Mouse (Mus musculus) lung, postnatal 10 days (tissue): ENCODE data around the gene Sema4f.
A peak's percentile ranks its signal among the peaks of the same experiment; 100 is the strongest.

ENCODE experiments used
- DNase-seq: peaks from one replicate; pipeline ENCODE4 v3.0.0; 2021

Gene Sema4f

DNA sequence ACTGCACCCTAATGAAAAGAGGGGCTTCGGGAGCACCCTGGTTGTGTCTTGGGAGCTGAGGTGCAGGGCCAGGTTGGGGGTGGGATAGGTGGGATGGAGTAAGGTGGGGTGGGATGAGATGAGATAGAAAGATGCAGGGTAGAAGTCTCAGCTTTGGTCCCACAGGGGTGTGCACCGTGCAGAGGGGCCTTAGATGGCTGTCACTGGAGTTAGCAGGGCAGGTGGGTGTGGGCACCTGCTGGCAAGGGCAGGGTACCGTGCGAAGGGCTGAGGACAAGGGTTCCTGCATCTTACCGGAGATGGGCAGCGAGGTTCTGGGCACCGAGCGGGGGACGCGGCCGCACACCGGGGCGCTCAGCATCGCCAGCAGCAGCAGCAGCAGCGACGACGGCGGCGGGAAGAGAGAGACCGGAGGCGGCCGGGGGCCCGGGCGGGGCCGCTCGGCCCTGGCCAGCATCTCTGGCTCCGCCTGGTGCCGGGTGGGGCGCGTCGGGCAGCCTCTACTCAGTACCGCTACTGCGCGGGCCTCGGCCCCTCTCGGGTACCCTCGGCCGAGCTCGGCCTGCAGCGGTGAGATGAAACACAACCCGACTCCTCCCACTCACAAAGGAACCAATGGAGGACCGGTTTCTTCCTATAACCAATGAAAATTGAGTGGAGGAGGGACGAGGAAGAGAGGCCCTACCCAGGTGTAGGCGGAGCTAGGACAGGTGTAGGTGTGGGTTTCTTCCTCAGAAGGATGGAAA is at the start of gene Sema4f:
Gene Sema4f (minus strand): TSS at position 603 of the 746 bp plus-strand sequence.
- peak; percentile 79 for DNase-seq

DNA sequence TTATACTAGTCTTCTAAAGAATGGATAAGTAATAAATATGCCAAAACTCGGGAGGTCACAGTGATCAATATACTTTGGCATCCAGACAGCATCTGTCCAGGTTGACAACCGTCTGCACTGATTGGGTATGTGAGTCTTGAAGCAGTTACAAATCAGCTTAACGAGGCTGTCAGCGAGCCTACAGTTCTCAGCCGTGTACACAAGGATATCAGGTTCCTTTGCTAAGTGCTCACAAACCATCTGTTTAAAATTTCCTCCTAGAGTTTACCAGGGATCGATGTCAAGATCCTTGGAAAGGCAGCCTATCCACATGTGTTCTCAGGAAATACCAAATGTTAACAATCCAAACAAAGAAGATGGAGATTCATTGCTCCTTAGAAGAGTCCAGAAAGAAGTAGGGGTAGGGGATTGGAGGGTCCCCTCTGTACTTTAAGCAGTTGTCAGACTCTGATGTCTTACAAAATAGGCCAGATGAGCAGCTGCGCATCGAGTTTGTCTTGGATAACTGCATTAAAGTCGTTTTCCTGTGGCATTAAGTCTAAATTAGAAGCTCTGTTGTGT is 47.9 kb upstream of the Sema4f start:
- no peak for DNase-seq

DNA sequence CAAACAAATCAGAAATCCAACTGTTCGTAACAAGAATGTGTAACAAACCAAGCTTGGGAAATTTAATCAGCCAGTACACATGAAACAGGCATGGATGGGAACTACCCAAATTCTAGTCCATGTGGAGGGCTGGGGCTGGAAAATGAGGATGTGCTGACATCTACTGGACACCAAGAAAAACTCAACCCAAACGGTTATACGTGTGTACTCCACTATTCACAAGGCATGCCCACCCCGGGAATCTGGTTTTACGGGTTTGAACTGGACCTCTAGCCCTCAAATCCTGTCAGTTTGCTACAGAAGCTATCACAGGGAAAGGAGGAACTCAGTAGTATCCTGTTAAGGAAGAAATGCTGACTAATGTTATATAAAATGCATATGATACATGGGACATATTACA is 31.5 kb upstream of the Sema4f start:
- peak; percentile 72 for DNase-seq

DNA sequence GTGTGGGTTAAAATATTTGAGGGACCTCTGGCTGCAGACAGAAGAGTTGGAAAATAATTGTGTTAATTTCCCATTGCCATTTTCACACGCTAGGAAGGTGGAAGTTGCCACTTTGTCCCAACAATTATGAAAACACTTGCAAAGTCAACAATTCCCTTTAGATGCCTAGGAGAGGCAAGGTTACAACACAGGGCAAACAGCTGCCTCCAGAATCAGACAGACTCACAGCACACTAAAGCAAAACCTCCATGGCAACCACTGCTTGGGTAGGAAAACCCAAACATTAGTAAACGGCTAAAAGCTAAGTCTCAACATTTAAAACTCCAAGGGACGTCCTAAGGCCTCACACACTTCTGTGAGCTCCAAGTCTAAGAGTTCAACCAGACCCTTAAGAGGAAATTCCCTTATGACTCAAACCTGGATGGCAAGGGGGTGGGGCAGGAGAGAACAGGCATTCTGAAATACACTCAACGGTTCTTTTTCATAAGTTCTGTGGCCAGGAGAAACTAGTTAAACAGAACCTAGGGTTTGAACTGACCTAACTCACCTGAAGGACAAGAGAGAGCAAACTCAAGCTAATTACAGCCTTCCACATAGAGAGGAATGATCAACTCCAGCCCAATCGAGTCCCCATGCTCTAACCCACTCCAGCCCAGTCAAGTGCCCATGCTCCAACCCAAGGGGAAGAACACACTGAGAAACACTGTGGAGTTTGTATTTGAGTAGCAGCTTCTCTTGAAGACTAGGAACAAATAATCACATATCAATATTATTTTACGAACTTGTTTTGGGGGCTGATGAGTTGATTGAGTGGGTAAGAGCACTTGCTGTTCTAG is 29.9 kb upstream of the Sema4f start:
- peak; percentile 28 for DNase-seq

DNA sequence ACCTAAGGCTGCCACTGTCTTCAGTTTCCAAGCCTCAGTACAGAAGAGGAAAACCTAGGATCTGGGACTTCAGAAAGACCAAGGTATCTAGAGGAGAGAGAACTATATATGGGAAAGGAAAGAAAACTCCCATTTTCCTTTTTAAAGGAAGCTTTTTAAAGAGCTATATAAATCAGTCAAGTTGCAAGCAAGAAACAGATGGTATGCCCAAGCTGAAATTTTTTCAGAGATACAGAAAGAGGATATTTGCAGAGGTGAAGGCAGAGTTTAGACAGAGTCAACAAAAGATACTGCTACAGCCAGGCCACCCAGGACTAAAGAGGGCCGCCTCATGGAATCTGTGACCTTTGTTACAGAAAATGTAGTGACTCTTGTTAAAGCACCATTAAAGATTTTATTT is 22.1 kb upstream of the Sema4f start:
- DNase-seq: no peak

DNA sequence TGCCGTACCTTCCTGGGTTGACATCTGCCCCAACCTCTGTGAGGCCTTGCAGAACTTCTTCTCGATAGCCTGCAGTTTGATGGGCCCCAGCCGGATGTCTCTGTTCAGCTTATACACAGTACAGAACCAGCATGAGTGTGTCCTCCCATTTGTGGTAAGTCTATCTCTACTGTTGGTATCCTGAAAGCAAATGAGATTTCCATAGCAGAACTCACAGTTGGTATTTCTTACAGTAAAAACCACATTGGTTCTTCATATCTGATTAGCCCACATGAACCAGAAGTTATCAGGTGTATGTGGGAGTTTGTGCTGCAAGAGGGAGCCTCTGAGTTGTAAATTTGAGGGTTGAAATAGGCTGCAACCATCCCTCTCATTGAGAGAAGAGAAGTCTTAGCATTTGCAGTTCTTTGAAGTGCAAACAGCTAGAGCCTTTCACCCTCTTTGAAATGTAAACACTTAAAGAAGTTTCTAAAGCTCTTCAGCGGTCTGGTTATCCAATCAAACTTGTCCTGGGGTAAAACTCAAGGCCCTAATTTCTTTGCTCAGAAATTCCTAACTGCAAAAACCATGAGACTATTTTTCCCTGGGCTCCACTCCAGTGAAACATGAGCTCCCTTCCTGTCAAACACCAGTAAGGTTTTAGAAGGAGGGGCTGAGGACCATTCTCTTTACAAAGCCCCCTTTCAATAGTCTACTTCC is 17.1 kb upstream of the Sema4f start:
- peak; percentile 51 for DNase-seq

DNA sequence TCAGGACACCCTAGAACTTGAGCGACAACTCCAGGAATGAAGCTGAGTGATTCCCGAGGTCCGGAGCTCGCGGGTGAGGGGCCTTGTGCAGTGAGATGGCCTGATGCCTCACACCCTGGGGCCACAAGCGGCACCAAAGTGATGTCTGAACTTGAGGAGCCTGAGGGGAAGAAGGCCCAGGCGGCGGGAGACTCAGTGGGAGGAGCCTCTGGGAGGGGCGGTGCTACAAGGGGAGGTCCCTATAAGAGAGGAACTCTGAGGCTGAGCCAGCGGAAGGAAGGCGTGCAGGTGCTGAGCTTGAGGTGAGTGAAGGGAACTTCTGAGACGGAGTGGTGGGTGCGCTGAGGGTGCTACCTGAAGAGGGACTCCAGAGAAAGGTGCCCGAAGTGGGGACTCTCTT is 7.1 kb upstream of the Sema4f start, which contains the start of gene M1ap:
Gene M1ap (plus strand): TSS at position 252 of the 400 bp plus-strand sequence.
- DNase-seq: no peak

DNA sequence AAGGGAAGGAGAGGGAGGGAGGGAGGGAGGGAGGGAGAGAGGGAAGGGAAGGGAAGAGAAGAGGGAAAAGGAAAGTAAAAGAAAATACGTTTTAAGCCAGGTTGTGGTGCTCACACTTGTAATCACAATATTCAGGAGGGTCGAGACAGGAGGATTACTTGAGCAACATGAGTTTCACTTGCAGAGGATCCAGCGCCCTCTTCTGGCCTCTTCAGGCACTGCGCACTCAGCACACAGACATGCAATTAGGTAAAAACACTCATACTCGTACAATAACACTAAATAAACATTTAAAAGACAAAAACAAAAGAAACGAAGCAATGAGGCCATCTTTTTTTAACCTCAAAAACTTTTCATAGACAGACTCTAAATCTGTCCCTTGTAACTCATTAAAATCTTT is 6.2 kb upstream of the Sema4f start:
- no peak for DNase-seq

DNA sequence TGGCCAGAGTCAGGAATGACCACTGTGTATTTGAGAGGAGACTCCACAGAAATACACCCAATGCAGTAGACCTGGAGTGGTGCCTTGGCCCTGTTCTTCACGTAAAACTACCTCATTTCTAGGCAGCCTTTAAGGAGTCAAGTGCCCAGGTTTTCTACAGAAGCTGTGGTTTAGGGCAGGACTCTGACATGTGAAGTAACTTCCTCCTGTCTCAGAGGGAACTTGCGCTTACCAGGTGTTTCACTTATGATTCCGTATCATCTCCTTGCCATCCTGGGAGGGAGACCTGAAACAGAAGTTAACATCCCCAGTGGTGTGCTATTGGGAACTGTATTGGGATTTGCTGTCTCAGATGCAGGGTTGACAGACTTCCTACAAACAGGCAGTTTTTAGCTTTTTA is 1.2 kb upstream of the Sema4f start:
- no peak for DNase-seq

DNA sequence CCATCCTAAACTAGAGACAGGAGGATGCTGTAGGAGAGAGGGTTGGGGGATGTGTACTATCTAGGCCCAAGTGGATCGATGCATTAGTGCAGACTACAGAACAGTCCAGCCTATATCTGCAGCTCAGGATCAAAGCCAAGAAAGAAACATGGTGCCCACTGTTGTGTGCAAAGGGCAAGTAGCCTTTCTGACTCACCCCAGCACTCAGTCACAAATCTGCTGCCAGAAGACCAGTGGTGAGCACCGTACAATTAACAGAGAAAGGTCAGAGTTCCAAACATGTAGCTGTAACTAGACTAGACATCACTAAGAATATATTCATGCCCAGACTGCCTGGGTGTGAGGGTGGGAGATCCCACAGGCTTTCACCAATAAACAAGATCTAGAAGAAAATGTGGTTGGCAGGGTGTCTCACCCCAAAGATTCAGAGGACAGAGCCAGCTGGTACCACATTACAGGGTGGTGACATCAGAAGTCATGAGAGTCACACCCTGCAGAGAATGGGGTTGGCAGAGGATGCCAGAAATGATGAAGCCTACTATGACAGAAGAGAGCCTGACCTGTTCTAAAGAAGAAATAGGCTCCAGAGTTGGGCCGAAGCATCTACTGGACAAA is 4.8 kb downstream of the Sema4f start:
- DNase-seq: no peak

DNA sequence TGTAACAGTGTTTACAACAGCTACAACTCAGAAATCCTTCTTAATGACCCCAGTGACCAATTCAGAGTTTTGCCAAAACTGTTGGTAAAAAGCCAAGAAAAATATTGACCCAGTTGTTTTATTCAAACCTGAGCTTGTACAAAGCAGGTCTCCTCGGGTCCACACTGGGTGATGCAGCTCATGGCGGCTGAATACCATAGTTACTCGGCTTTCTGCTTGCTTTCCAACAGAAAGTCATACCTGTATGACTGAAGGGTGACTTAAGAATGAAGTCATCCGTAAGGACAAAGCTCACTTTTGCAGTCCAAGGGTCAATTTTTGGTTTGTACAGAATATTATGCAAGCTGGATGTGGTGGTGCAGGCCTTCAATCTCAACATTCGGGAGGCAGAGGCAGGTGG is 12.0 kb downstream of the Sema4f start:
- DNase-seq: no peak

DNA sequence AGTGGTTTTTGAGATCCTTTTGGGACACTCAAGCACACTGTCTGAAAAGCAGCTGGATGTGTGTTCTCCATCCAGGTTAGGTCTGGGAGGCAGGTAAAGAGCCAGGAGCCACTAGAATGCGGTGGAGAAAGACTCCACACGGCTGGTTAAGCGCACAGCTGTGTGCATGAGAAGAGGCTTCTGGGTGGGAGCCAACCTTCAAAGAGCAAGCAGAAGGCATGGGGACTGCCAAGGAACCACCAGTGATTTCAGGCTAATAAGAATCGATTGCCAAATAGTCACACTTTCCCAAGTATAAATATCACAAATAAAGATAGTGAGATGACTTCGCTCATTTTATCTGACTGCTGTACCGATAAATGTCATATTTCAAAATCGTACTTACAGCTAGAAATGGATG is 13.0 kb downstream of the Sema4f start:
- no peak for DNase-seq

DNA sequence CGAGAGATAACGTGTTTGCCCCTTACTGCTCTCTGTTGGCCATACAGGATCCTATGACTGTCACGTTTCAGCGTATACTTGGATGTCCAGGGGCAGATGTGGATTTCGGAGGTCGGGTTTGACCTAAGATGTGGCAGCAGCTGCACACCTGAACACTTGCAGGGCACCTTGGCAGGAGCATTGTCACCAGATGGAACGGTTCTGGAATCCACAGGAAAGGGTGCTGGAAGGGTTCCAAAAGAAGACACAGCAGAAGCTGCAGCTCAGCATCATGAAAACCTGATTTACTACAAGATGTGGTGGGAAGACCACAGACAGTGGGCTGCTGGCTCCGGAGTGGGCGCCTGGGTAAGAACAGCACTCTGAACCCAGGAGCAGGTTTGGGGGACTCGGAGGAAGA is 13.5 kb downstream of the Sema4f start:
- DNase-seq: no peak

DNA sequence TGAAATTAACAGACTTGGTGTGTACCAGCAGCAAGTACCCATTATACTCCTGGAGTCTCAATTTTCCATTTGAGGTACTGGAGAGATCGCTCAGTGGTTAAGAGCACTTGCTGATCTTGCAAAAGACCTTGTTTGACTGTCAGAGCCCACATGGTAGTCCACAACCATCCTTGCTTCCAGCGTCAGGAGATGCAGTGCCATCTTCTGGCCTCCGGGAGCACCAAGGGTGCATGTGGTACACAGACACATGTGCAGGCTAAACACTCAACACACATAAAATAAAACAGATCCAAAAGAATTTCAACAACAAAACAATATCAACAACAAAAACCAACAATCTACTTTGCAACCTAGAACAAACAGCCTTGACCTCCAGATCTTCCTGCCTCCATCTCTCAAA is 14.6 kb downstream of the Sema4f start:
- DNase-seq: no peak

DNA sequence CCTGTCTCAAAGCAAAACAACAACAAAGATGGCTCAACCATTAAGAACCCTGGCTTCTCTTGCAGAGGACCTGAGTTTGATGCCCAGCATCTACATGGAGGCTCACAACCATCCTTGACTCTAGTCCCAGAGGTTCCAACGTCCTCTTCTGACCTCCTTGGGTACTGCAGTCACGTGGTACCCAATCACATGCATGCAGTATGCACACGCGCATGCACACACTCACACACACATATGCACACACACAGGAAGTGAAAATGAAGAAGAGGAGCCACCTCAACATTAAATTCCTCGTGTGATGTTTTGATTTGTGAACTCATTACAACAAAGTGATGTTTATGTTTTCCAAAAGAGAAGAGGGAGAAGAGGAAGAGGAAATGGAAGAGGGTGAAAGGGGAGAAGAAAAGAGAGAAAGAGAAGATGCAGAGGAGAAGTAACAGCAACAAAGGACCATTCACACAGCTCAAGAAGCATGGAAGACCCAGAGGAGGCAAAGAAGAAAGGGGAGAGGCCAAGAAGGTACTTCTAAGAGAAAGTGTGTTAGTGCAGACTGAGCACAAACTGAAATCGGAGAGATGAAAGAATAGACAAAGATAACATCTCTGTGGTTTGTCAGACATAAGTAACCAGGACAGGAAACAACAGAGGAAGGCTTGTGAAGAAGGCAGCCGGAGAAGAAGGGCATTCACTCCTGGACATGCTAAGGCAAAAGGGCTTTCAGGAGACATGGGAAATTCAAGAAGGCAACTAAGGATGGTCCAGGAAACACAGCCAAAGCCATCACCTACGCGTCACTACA is 17.9 kb downstream of the Sema4f start:
- no peak for DNase-seq

DNA sequence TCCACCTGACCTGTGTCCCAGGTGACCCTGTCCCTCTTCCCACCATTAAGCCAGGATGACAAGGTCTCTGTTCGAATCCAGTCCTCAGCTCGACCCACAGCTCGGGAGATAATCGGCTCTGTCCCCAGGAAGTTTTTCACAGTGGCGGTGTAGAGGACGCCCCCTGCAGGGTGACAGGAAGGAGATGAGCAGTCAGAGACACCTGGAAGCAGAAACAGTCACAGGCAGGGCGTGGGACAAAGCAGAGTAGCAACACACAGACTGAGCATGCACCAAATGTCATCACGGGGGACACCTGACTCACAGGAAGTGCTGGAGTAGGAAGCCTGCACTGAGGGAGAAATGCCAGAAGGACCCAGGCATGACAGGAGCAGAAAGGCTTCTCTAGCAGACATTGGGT is 20.0 kb downstream of the Sema4f start:
- DNase-seq: no peak

DNA sequence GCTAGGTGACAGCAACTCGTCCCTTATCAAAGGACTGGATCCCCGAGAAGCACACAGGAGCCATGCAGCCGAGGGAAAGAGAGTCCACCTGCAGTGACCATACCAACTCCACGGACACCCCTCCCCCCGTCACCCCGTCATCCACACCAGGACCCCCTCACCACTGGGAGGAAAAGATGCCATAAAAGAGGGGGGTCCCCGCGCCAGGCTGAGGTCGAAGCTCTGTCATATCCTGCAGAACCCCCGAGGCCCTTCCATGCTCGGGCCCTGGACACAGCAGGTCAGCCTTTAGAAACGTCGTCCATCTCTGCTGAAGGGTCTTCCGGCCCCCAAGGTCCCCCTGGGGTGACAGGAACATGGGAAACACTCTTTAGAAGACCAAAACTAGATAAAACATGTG is 21.2 kb downstream of the Sema4f start:
- DNase-seq: no peak

DNA sequence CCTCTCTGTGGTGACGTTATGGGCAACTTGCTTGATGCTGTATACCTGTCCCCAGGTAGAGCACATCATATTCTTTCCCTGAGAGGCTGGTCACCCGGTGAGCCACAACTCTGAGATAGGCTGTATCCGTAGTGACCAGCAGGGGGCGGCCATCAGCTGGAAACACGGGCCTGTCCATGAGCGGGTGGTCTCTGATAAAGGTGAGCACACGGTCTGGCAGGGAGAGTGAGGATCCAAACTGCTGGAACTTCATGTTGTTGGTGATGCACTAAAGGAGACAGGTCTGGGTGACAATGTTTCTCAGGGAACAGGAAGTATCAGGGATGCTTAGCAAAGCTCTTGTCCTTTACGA is 21.8 kb downstream of the Sema4f start:
- DNase-seq: peak; percentile 63

DNA sequence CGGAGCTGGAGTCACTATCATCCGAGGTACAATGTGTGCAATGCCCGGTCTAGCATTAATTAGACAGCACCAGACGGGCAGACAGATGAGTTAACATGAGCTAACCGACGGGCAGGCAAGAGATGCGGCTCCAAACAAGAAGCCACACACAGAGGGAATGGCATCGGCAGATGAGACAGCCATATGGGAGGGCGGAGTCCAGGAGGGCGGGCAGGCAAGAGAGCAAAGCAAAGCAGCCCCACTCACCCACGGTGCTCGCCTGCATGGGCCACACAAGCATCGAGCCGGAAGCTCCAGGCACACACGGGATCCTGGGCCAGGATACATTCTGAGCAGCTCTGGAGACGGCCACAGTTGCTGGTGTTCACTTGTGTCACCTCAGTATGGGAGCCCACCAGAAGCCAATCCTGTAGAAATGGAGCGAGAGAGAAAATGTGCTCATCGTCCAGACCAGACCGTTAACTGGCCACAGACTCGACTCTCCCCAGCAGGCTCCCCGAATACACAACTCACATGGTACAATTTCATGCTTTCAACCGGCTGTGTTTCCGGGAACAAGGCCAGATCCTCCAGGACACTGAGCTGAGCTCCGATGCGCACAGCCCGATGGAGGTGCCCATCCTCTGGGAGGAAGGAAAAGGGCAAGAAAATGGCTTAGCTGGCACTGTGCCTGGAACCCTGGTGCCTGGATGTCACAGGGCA is 22.3 kb downstream of the Sema4f start:
- DNase-seq: no peak

DNA sequence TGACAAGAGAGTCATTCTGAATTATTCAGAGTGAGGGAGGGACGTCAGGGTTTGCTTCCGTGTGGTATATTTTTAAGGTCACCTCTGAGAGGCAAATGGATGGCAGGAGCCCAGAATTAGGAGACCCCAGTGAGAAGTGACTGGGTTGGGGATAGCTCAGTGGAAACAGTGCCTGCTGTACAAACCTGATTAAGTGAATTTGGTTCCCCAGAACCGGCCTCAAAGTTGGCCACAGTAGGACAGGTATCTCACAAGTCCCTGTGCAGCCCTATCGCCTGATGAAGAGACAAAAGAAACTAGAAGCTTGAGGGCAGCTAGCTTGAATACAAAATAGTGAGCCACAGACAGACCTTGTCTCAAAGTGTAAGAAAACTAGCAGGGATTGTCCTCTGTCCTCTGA is 23.1 kb downstream of the Sema4f start:
- DNase-seq: no peak

DNA sequence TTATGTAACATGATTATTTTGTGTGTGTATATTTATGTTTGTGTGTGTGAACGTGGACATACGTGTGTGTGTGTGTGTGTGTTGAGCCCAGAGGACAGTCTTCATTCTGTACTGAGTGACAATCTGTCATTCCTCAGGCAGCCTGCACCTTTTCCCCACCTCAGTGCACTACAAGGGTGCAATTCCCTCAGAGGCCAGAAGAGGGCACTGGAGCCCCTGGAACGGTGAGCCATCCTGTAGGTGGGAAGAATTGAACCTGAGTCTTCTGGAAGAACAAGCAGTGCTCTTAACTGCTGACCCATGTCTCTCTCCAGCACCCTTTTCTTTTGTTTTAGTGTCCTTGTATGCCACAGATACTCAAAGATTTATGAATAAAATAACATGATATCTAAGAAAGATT is 23.7 kb downstream of the Sema4f start:
- peak; percentile 64 for DNase-seq
